Mouse (Mus musculus) left cerebral cortex, postnatal 14 days (tissue): Measurements from ENCODE around the gene Has1. TPM values are rescaled to one million over a fixed set of nuclear protein-coding genes. Genes with fewer than 3 reads are reported as not detected.
A peak's percentile ranks its signal among the peaks of the same experiment; 100 is the strongest.
"Not testable (repeated sequence)": the region's sequence is repeated elsewhere in the genome, so short reads cannot be mapped to it uniquely, and the experiment has no call there.

Experiments used
- DNase-seq, 2 experiments: peaks; one replicate each; pipeline ENCODE4 v3.0.0; 2021 to 2022; ENCODE audit warnings: low spot score in 2 of 2, mixed read lengths in 1 of 2
- intact Hi-C: fragments of 180-260 bp; cut with DNase I; formaldehyde crosslinking; loops from one replicate; pipeline ENCODE4 v1.15.1; 2025
- total RNA-seq, 2 experiments: library from RNA; stranded (reverse); gene quantifications; 2 replicates each; pipeline ENCODE4 v1.2.3; 2021

The Has1 gene
- total RNA-seq, 2 experiments from 2014 or later: 0.26 to 0.32 TPM

- intact Hi-C loops: no loop called here
- peak; percentile 47 to 69 for DNase-seq
Measured at GRCm38 (mm10) chr17:17845187-17846027, 9.6 kb downstream of the Has1 start.

DNA sequence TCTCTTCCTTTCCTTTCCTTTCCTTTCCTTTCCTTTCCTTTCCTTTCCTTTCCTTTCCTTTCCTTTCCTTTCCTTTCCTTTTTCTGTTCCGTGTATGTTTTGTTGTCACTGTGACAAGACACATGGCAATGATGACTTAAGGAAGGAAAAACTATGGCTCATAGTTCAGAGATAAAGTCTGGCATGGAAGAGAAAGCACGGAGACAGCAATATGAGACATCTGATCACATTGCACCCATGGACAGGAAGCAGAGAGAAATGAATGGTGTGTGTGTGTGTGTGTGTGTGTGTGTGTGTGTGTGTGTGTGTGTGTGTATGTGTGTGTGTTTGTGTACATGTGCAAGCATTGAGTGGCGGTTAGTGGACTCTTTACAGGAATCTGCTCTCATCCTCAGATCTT, 10.4 kb downstream of the Has1 start:
- intact Hi-C loops, DNase-seq: not testable (repeated sequence)

DNA sequence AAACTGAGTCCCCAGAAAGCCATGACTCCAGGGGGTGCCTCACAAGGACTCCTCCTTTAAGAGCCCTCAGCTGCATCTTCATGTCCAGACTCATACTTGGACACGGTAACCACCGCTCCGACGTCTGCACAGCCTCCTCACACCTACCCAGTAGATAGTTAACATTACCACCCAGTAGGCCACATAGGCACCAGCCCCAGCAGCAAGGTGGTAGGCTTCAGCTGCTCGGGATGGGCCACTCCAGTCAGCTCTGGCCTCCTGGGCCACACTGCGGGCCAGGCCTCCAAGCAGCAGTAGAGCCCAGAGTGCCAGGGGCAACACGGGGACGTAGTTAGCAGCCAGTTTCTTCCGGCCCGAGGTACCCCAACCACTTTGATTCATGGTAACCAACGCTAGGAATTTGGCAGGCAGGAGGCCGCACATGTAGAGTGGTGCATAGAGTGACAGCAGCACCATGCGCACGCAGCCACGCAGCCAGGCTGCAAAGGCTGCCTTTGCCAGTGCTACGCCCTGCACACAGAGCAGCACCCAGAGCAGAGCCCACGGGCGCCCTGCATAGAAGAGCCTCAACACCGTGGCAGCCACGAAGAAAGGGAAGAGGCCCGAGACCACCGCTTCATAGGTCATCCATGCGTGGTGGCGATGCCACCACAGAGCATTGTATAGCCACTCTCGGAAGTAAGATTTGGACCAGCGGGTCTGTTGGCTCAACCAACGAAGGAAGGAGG, 11.3 kb downstream of the Has1 start:
- no peak for DNase-seq
- intact Hi-C loops: no loop called here

DNA sequence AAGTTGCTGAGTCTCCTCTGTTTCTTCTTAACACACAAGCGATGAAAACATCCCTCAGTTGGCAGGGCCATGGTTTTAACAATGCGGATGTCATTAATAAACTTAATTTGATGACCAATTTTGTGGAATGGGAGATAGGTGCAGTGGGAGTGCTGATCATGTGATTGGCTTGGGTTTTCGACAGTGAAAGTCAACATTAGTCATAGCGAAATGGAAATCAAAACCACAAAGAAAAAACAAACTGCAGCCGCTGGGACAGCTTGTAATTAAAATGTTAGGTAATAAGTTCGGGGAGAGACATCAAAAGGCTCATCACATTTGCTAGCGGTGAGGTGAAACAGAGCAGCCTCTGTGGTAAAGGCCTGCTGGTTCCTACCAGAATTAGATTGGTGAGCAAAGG, 14.2 kb downstream of the Has1 start:
- intact Hi-C loops: no loop called here
- no peak for DNase-seq

DNA sequence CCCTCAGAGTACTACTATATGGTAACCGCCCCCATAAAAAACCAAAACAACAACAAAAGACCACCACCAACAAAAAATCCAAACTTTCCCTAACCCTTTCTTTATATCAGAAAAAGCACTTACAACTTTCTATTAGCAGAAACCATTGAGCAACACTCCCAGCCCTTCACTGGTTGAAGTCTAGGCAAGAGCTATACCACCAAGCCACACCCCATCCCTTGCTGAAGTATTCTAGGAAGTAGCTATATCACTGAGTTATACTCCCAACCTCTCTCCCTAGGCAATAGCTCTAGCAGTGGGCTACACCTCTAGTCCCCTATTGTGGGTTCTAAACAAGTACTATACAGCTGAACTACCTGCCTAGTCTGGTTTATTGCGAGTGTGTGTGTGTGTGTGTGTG, 15.7 kb downstream of the Has1 start:
- intact Hi-C loops: no loop called here

GRCm38 (mm10) chr17:17837919-17838701, 16.9 kb downstream of the Has1 start:
- peak; percentile 96 for DNase-seq
- intact Hi-C loops: no loop called here

More for the DNA sequence above, 15.7 kb downstream of the Has1 start:
- no peak for DNase-seq

- intact Hi-C loops: no loop called here
- DNase-seq: no peak
Measured at GRCm38 (mm10) chr17:17837426-17837825, 17.6 kb downstream of the Has1 start.

- intact Hi-C loops: no loop called here
- DNase-seq: no peak
Measured at GRCm38 (mm10) chr17:17836101-17836500, 18.9 kb downstream of the Has1 start.

- no peak for DNase-seq
- intact Hi-C loops: no loop called here
Measured at GRCm38 (mm10) chr17:17834896-17835295, 20.1 kb downstream of the Has1 start.

DNA sequence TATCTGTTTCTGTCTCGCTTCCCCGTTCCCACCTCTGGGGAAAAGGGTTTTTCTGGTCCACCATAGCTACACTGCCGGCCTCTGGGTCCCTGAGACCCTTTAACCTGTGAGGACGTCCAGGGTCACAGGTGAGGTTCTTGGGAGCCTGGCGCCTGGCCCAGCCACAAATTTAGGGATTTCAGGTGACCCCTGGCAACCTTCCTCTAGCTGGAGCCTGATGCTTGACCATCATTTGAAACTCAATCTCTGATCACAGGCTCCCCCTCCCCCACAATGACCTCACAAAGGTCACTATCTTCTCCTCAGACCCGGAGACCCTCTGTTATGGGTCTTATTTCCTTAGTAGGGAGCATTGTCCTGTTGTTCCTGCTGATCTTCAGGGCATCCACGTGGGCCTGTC, 24.3 kb downstream of the Has1 start:
- DNase-seq: no peak
- intact Hi-C loops: no loop called here

DNA sequence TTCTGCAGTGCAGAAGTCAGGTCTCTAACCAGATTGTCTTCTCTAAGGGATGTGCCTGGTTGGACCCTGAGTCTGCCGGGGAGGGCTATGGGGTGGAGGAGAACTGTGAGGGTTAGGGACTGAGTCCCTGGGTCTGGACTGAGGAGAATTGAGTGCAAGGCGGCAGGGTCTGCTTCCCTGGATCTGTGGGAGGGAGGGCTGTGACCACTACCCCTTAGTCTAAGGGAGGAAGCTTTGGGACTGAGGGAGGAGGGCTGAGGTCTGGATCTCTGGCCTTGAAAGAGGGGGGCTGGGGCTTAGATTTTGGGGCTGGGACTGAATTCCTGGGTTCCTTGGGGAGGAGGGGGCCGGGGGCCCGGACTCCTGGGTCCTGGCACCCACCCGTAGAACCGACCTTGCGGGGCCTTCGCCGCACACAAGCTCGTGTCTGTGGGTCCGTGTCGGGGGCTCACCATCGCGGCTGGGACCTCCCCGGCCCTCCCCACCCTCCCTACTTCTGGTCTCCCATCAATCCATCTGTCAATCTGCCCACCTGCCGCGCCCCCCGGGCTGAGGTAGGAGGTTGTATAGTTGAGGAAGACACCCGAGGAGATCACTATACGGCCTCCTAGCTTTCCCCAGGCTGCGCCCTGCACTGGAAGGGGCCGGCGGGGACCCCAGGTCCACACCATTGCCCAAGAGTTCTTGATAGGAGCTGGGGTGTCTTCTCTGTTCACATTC, 25.0 kb downstream of the Has1 start:
- DNase-seq: no peak
- intact Hi-C loops: loop anchor here (5.0 to 10.0 kb wide), 2 partner anchors 208 to 455 kb away; partner anchors contain the start of gene Riok2

GRCm38 (mm10) chr17:17829052-17829785, 25.8 kb downstream of the Has1 start:
- no peak for DNase-seq
- intact Hi-C loops: loop anchor here (5.0 to 10.0 kb wide), 2 partner anchors 207 to 454 kb away; partner anchors contain the start of gene Riok2

GRCm38 (mm10) chr17:17828191-17828981, 26.6 kb downstream of the Has1 start:
- intact Hi-C loops: loop anchor here (5.0 to 10.0 kb wide), 2 partner anchors 206 to 454 kb away; partner anchors contain the start of gene Riok2
- peak in 1 of 2 experiments; percentile 28 for DNase-seq

GRCm38 (mm10) chr17:17827658-17828190, 27.3 kb downstream of the Has1 start:
- peak; percentile 56 to 59 for DNase-seq
- intact Hi-C loops: loop anchor here (5.0 to 10.0 kb wide), 2 partner anchors 205 to 453 kb away; partner anchors contain the start of gene Riok2

GRCm38 (mm10) chr17:17826751-17827657, 28.0 kb downstream of the Has1 start, which contains the start of gene Spaca6:
TSS of gene Spaca6 (plus strand) at chr17:17827158.
- intact Hi-C loops: loop anchor here (5.0 to 10.0 kb wide), 2 partner anchors 205 to 452 kb away; partner anchors contain the start of gene Riok2
- peak; percentile 85 to 89 for DNase-seq
